In genomic region chr12:16151170-16151702, GRCm38 (mm10) we compare ENCODE assay signal across 11 mouse cellular contexts.
DNase-seq lines count a peak whose midpoint lies in the region; ATAC-seq and TF ChIP-seq lines count a peak whose summit lies in the region.
"Had no signal": no experiment of that assay in that cellular context is flagged by ENCODE, and none has a peak within 500 bp of the region (broad histone marks: within the 10 kb centered on the region; RNA-seq: fewer than 3 reads in every experiment).

No protein-coding gene starts in this region.

- no peak overlapping the region for H3K9ac ChIP-seq in forebrain, embryonic 16.5 days (replicated peaks; ENCODE audit: low read depth, low read length)
- H3K9ac ChIP-seq in intestine, postnatal 0 days (ENCODE audit: low read depth, low read length): no peak overlapping the region
- H3K9ac ChIP-seq: limb, embryonic 12.5 days had no signal

- DNase-seq in heart, adult 9 months (ENCODE audit: low spot score in 2 of 2): peak; percentile 33 to 56
- no peak for DNase-seq in heart, postnatal 36 days
- peak; percentile 36 for DNase-seq in 3134 (ENCODE audit: extremely low read depth, insufficient read length, low spot score)
- DNase-seq in layer of hippocampus, postnatal 14 days (ENCODE audit: low spot score in 2 of 2): peak; percentile 29 to 54
- no peak for DNase-seq in lung, postnatal 14 days
- DNase-seq: thymus, postnatal 25 days had no signal

- peak overlapping the region; percentile 16; the same call in 1 of the 2 replicates for H3K4me3 ChIP-seq in brown adipose tissue, adult 24 weeks (ENCODE audit: insufficient read depth, low read depth, low read length)
- H3K4me3 ChIP-seq in forebrain, embryonic 16.5 days (replicated peaks; ENCODE audit: low read length): no peak overlapping the region
- no peak overlapping the region for H3K4me3 ChIP-seq in intestine, postnatal 0 days (ENCODE audit: low read depth, low read length)
- H3K4me3 ChIP-seq: limb, embryonic 12.5 days had no signal

- WGBS in forebrain, embryonic 16.5 days: 72% methylated on average over 5 of the region's 5 CpGs
- WGBS in intestine, postnatal 0 days: 40% methylated on average over 5 of the region's 5 CpGs

- H3K36me3 ChIP-seq in forebrain, embryonic 16.5 days (ENCODE audit: control insufficient read depth, insufficient read depth): no peaks in the 10 kb centered on the region
- H3K36me3 ChIP-seq in intestine, postnatal 0 days (ENCODE audit: control insufficient read depth, insufficient read depth): no peaks in the 10 kb centered on the region
- H3K36me3 ChIP-seq: G1E; limb, embryonic 12.5 days had no signal

- no peaks in the 10 kb centered on the region for H3K27me3 ChIP-seq in forebrain, embryonic 16.5 days (replicated peaks; ENCODE audit: control insufficient read depth, insufficient read depth, low read length)
- no peaks in the 10 kb centered on the region for H3K27me3 ChIP-seq in intestine, postnatal 0 days (replicated peaks; ENCODE audit: control insufficient read depth, insufficient read depth, low read length)
- H3K27me3 ChIP-seq: limb, embryonic 12.5 days had no signal

- intact Hi-C loops in heart, postnatal 36 days (cut with DNase I): loop anchor here (5.0 kb wide), 3 partner anchors 144 to 614 kb away; no protein-coding TSS in a partner anchor

- ATAC-seq in forebrain, embryonic 16.5 days: no peak
- ATAC-seq in intestine, postnatal 0 days: no peak

- peaks cover 10% of the 10 kb centered on the region for H3K4me1 ChIP-seq in brown adipose tissue, adult 24 weeks (ENCODE audit: control insufficient read depth, insufficient read depth, insufficient read length, low read length)
- H3K4me1 ChIP-seq in forebrain, embryonic 16.5 days (replicated peaks; ENCODE audit: control insufficient read depth, insufficient read depth, low read length): peaks cover 7% of the 10 kb centered on the region
- no peaks in the 10 kb centered on the region for H3K4me1 ChIP-seq in intestine, postnatal 0 days (replicated peaks; ENCODE audit: control insufficient read depth, insufficient read depth, low read length)

- H3K9me3 ChIP-seq in forebrain, embryonic 16.5 days (ENCODE audit: control insufficient read depth, low read length): no peaks in the 10 kb centered on the region
- no peaks in the 10 kb centered on the region for H3K9me3 ChIP-seq in intestine, postnatal 0 days (ENCODE audit: control insufficient read depth)
- H3K9me3 ChIP-seq: limb, embryonic 12.5 days had no signal

- H3K27ac ChIP-seq in brown adipose tissue, adult 24 weeks (replicated peaks; ENCODE audit: low read depth, low read length): peak overlapping the region; percentile 78
- H3K27ac ChIP-seq in forebrain, embryonic 16.5 days (ENCODE audit: low read length): no peak overlapping the region
- H3K27ac ChIP-seq in intestine, postnatal 0 days (ENCODE audit: low read depth, low read length): no peak overlapping the region
- H3K27ac ChIP-seq: limb, embryonic 12.5 days had no signal

- H3K4me2 ChIP-seq in forebrain, embryonic 16.5 days (ENCODE audit: low read length): no peak overlapping the region
- no peak overlapping the region for H3K4me2 ChIP-seq in intestine, postnatal 0 days (replicated peaks; ENCODE audit: low read depth)
- H3K4me2 ChIP-seq: limb, embryonic 12.5 days had no signal

- TF ChIP-seq CTCF in intestine, postnatal 0 days (IDR thresholded peaks at IDR 0.05; ENCODE audit: low read depth): no peak

Comparison
In these comparisons a context has a peak if more than half of its experiments do, and no peak if none do; other contexts are left out.
1. DNase-seq: peak in heart, adult 9 months (2 of 2), 3134 (single experiment) and layer of hippocampus, postnatal 14 days (2 of 2); none in heart, postnatal 36 days (0 of 2) and lung, postnatal 14 days (single experiment).